Mouse (Mus musculus) MEL (cell line): Measurements from ENCODE around the gene D17H6S53E. TPM values are rescaled to one million over a fixed set of nuclear protein-coding genes. Genes with fewer than 3 reads are reported as not detected.
A peak's percentile ranks its signal among the peaks of the same experiment; 100 is the strongest.

ENCODE experiments used
- DNase-seq: peaks from one replicate; pipeline ENCODE4 v3.0.0; 2011; ENCODE audit warnings: low read depth, low spot score
- H3K27ac ChIP-seq: 2 replicates; pipeline ENCODE4 v1.5.1; 2012; ENCODE audit warnings: low read depth, mild to moderate bottlenecking, control low read depth, low read length, moderate library complexity; ENCODE audit not compliant: control insufficient read depth
- H3K27me3 ChIP-seq, 2 experiments: fragments of 150-350 bp in 1 of 2; sonication (generic) in 1 of 2; 2 replicates each; pipeline ENCODE4 v1.6.1; 2012; ENCODE audit warnings: low read length in 2 of 2, mild to moderate bottlenecking in 2 of 2, improper control_type of control experiment in 1 of 2, moderate library complexity in 1 of 2; ENCODE audit not compliant: insufficient read depth in 2 of 2, control insufficient read depth in 1 of 2
- H3K36me3 ChIP-seq, 2 experiments: 2 replicates each; pipeline ENCODE4 v1.6.1; 2012 to 2014; ENCODE audit warnings: low read length in 2 of 2, improper control_type of control experiment in 1 of 2, inconsistent platforms in 1 of 2, mild to moderate bottlenecking in 1 of 2; ENCODE audit not compliant: insufficient read depth in 2 of 2, control insufficient read depth in 1 of 2
- H3K4me1 ChIP-seq, 2 experiments: fragments of 150-350 bp in 1 of 2; sonication (generic) in 1 of 2; 2 replicates each; pipeline ENCODE4 v1.6.1; 2012; ENCODE audit warnings: low read length in 2 of 2, improper control_type of control experiment in 1 of 2, mild to moderate bottlenecking in 1 of 2; ENCODE audit not compliant: insufficient read depth in 2 of 2, control insufficient read depth in 1 of 2
- H3K4me3 ChIP-seq, 2 experiments: fragments of 150-350 bp in 1 of 2; sonication (generic) in 1 of 2; 2 replicates each; pipeline ENCODE4 v1.5.1; 2012; ENCODE audit warnings: low read depth in 2 of 2, low read length in 2 of 2, mild to moderate bottlenecking in 2 of 2, moderate library complexity in 2 of 2, control low read depth in 1 of 2, improper control_type of control experiment in 1 of 2; ENCODE audit not compliant: control insufficient read depth in 1 of 2, insufficient read depth in 1 of 2
- H3K79me2 ChIP-seq: 2 replicates; pipeline ENCODE4 v1.6.1; 2012; ENCODE audit warnings: mild to moderate bottlenecking, low read length, moderate library complexity; ENCODE audit not compliant: control insufficient read depth, poor library complexity, insufficient read depth
- H3K9ac ChIP-seq: 2 replicates; pipeline ENCODE4 v1.6.1; 2012; ENCODE audit warnings: low read depth, mild to moderate bottlenecking, control low read depth, low read length, moderate library complexity; ENCODE audit not compliant: control insufficient read depth, poor library complexity, severe bottlenecking
- H3K9me3 ChIP-seq: fragments of 150-350 bp; sonication (generic); replicated peaks from 2 replicates; pipeline ENCODE4 v1.6.1; 2012; ENCODE audit warnings: mild to moderate bottlenecking, low read length, improper control_type of control experiment, moderate library complexity; ENCODE audit not compliant: insufficient read depth
- BHLHE40 ChIP-seq: IDR thresholded peaks from 2 replicates; pipeline ENCODE4 v1.6.1; 2012; ENCODE audit warnings: low read depth, mild to moderate bottlenecking, inconsistent platforms, low read length, improper control_type of control experiment, borderline replicate concordance
- CHD1 ChIP-seq: IDR thresholded peaks from 2 replicates; pipeline ENCODE4 v1.6.1; 2012; ENCODE audit warnings: low read depth, mild to moderate bottlenecking, inconsistent platforms, low read length, improper control_type of control experiment
- CHD2 ChIP-seq: IDR thresholded peaks from 2 replicates; pipeline ENCODE4 v1.6.1; 2011; ENCODE audit warnings: low read length, improper control_type of control experiment
- E2F4 ChIP-seq: IDR thresholded peaks from 2 replicates; pipeline ENCODE4 v1.6.1; 2011; ENCODE audit warnings: low read depth, low read length, improper control_type of control experiment, borderline replicate concordance
- ETS1 ChIP-seq: IDR thresholded peaks from 2 replicates; pipeline ENCODE4 v1.6.1; 2012; ENCODE audit warnings: low read depth, mild to moderate bottlenecking, inconsistent platforms, low read length, improper control_type of control experiment, moderate library complexity
- GABPA ChIP-seq: IDR thresholded peaks from 2 replicates; pipeline ENCODE4 v1.6.1; 2012; ENCODE audit warnings: low read depth, mild to moderate bottlenecking, inconsistent platforms, low read length, improper control_type of control experiment, moderate library complexity
- HCFC1 ChIP-seq: IDR thresholded peaks from 2 replicates; pipeline ENCODE4 v1.6.1; 2012; ENCODE audit warnings: low read depth, mild to moderate bottlenecking, inconsistent platforms, low read length, improper control_type of control experiment, moderate library complexity
- JUND ChIP-seq: IDR thresholded peaks from 2 replicates; pipeline ENCODE4 v1.6.1; 2011; ENCODE audit warnings: low read depth, mild to moderate bottlenecking, improper control_type of control experiment, low read length
- KAT2A ChIP-seq: conservative IDR thresholded peaks from 2 replicates; pipeline ENCODE4 v1.6.1; 2012; ENCODE audit warnings: low read depth, low read length, improper control_type of control experiment, inconsistent platforms
- MAX ChIP-seq: IDR thresholded peaks from 2 replicates; pipeline ENCODE4 v1.6.1; 2011; ENCODE audit warnings: low read length, improper control_type of control experiment
- MAZ ChIP-seq: IDR thresholded peaks from 2 replicates; pipeline ENCODE4 v1.6.1; 2012; ENCODE audit warnings: low read depth, mild to moderate bottlenecking, inconsistent platforms, low read length, improper control_type of control experiment
- MEF2A ChIP-seq: IDR thresholded peaks from 2 replicates; pipeline ENCODE4 v1.6.1; 2014; ENCODE audit warnings: low read depth, mild to moderate bottlenecking, inconsistent platforms, low read length, improper control_type of control experiment; ENCODE audit not compliant: poor library complexity, insufficient replicate concordance, severe bottlenecking; ENCODE audit errors: extremely low read depth
- MXI1 ChIP-seq: IDR thresholded peaks from 2 replicates; pipeline ENCODE4 v1.6.1; 2011; ENCODE audit warnings: mild to moderate bottlenecking, low read depth, low read length, improper control_type of control experiment
- MYB ChIP-seq: IDR thresholded peaks from 2 replicates; pipeline ENCODE4 v1.6.1; 2011; ENCODE audit warnings: mild to moderate bottlenecking, low read depth, low read length, improper control_type of control experiment
- MYC ChIP-seq: IDR thresholded peaks from 2 replicates; pipeline ENCODE4 v1.6.1; 2011; ENCODE audit warnings: low read depth, mild to moderate bottlenecking, low read length, improper control_type of control experiment, moderate library complexity
- NELFE ChIP-seq: IDR thresholded peaks from 2 replicates; pipeline ENCODE4 v1.6.1; 2011; ENCODE audit warnings: low read depth, low read length, improper control_type of control experiment
- NRF1 ChIP-seq: IDR thresholded peaks from 2 replicates; pipeline ENCODE4 v1.6.1; 2014; ENCODE audit warnings: low read depth, mild to moderate bottlenecking, inconsistent platforms, low read length, improper control_type of control experiment, moderate library complexity; ENCODE audit not compliant: poor library complexity, insufficient read depth, severe bottlenecking
- POLR2AphosphoS2 ChIP-seq: IDR thresholded peaks from 2 replicates; pipeline ENCODE4 v1.6.1; 2011; ENCODE audit warnings: low read length, improper control_type of control experiment
- POLR2AphosphoS5 ChIP-seq: IDR thresholded peaks from 2 replicates; pipeline ENCODE4 v1.6.1; 2012; ENCODE audit warnings: low read depth, borderline replicate concordance, mild to moderate bottlenecking, inconsistent platforms, low read length, moderate library complexity, mixed read lengths
- RAD21 ChIP-seq: IDR thresholded peaks from 2 replicates; pipeline ENCODE4 v1.6.1; 2011; ENCODE audit warnings: mild to moderate bottlenecking, low read depth, low read length, improper control_type of control experiment
- RCOR1 ChIP-seq: IDR thresholded peaks from 2 replicates; pipeline ENCODE4 v1.6.1; 2012; ENCODE audit warnings: low read depth, mild to moderate bottlenecking, inconsistent platforms, low read length, improper control_type of control experiment
- SIN3A ChIP-seq: IDR thresholded peaks from 2 replicates; pipeline ENCODE4 v1.6.1; 2012; ENCODE audit warnings: low read length, improper control_type of control experiment, inconsistent platforms
- SMC3 ChIP-seq: IDR thresholded peaks from 2 replicates; pipeline ENCODE4 v1.6.1; 2011; ENCODE audit warnings: low read depth, low read length, improper control_type of control experiment
- TCF12 ChIP-seq: IDR thresholded peaks from 2 replicates; pipeline ENCODE4 v1.6.1; 2014; ENCODE audit warnings: low read depth, mild to moderate bottlenecking, inconsistent platforms, low read length, improper control_type of control experiment, moderate library complexity
- UBTF ChIP-seq: IDR thresholded peaks from 2 replicates; pipeline ENCODE4 v1.6.1; 2012; ENCODE audit warnings: low read depth, mild to moderate bottlenecking, inconsistent platforms, low read length, improper control_type of control experiment, moderate library complexity, borderline replicate concordance; ENCODE audit not compliant: insufficient read depth
- USF1 ChIP-seq: IDR thresholded peaks from 2 replicates; pipeline ENCODE4 v1.6.1; 2014; ENCODE audit warnings: low read depth, mild to moderate bottlenecking, inconsistent platforms, low read length, improper control_type of control experiment, moderate library complexity
- USF2 ChIP-seq, 2 experiments: IDR thresholded peaks; 2 replicates each; pipeline ENCODE4 v1.6.1; 2011 to 2012; ENCODE audit warnings: improper control_type of control experiment in 2 of 2, low read length in 2 of 2, borderline replicate concordance in 1 of 2, inconsistent platforms in 1 of 2, low read depth in 1 of 2, mild to moderate bottlenecking in 1 of 2; ENCODE audit not compliant: insufficient read depth in 1 of 2
- ZC3H11A ChIP-seq: IDR thresholded peaks from 2 replicates; pipeline ENCODE4 v1.6.1; 2012; ENCODE audit warnings: low read depth, mild to moderate bottlenecking, inconsistent platforms, low read length, improper control_type of control experiment
- ZKSCAN1 ChIP-seq: IDR thresholded peaks from 2 replicates; pipeline ENCODE4 v1.6.1; 2012; ENCODE audit warnings: low read depth, mild to moderate bottlenecking, inconsistent platforms, low read length, improper control_type of control experiment, moderate library complexity
- ZMIZ1 ChIP-seq: IDR thresholded peaks from 2 replicates; pipeline ENCODE4 v1.6.1; 2012; ENCODE audit warnings: low read depth, mild to moderate bottlenecking, inconsistent platforms, low read length, improper control_type of control experiment, moderate library complexity
- ZNF384 ChIP-seq: IDR thresholded peaks from 2 replicates; pipeline ENCODE4 v1.6.1; 2012; ENCODE audit warnings: low read depth, mild to moderate bottlenecking, inconsistent platforms, low read length, improper control_type of control experiment
- polyA plus RNA-seq, 2 experiments: library from polyadenylated mRNA; stranded (reverse) in 1 of 2; unstranded in 1 of 2; fragments of >175 nt in 1 of 2; fragments of >200 nt in 1 of 2; gene quantifications; 2 replicates each; pipeline versions ENCODE4 v1.2.1 to v1.2.4; 2012; ENCODE audit warnings: low replicate concordance in 2 of 2, low read depth in 1 of 2; ENCODE audit not compliant: insufficient read length in 2 of 2, insufficient read depth in 1 of 2, missing spikeins in 1 of 2
- total RNA-seq: library from RNA; depleted of rRNA; stranded (reverse); fragments of 300-350 nt; gene quantifications from 2 replicates; pipeline ENCODE4 v1.2.3, GENCODE M21; 2012

Gene D17H6S53E
- total and polyA plus RNA-seq, 3 experiments, result 11.6 to 13.6 TPM; not detected in 1

- TF ChIP-seq USF1 (no peak), E2F4 (no peak), GABPA (no peak), TCF12 (no peak), CHD2 (no peak), NRF1 (no peak), POLR2AphosphoS2 (no peak), MAZ (no peak), ZC3H11A (peak; percentile 30), ZMIZ1 (no peak), HCFC1 (no peak), CHD1 (no peak)
- TF ChIP-seq, all 39 proteins: peak for 5
Measured at GRCm38 (mm10) chr17:35088151-35088550, 38.0 kb upstream of the D17H6S53E start (continued).

- H3K4me1 ChIP-seq, result peaks cover 5 to 32% of the 10 kb centered on the region in 2 experiments
- H3K36me3 ChIP-seq, result peaks cover 0 to 14% of the 10 kb centered on the region in 2 experiments; a peak in 2 of 4 replicates
- no peaks in the 10 kb centered on the region for H3K9me3 ChIP-seq
- TF ChIP-seq HCFC1 (peak; percentile 72), CHD1 (peak; percentile 99), POLR2AphosphoS2 (peak; percentile 88; the same call in 1 of the 2 replicates), TCF12 (peak; percentile 48), MEF2A (no peak), MXI1 (peak; percentile 78), SIN3A (peak; percentile 42), MYC (peak; percentile 80; the same call in 1 of the 2 replicates), MAZ (peak; percentile 87; the same call in 1 of the 2 replicates), USF2 (IDR thresholded peaks at IDR 0.05; ENCODE audit: borderline replicate concordance in 1 of 2, insufficient read depth in 1 of 2, low read depth in 1 of 2, low read length in 2 of 2) (no peak), POLR2AphosphoS5 (no peak), GABPA (no peak), NELFE (peak; percentile 90), KAT2A (no peak; the same call in 1 of the 2 replicates), BHLHE40 (peak; percentile 8; the same call in 1 of the 2 replicates), UBTF (0 out of 2 replicates have a peak, but pooled peaks have one; percentile 46), ZC3H11A (no peak), MYB (no peak), MAX (peak; percentile 70), CHD2 (no peak), RAD21 (no peak), USF1 (0 out of 2 replicates have a peak, but pooled peaks have one; percentile 47), ZNF384 (no peak), JUND (no peak), RCOR1 (0 out of 2 replicates have a peak, but pooled peaks have one; percentile 15), ETS1 (peak; percentile 51), ZKSCAN1 (no peak), SMC3 (no peak)
Measured at GRCm38 (mm10) chr17:35088825-35089644, 37.1 kb upstream of the D17H6S53E start, which contains the start of gene Abhd16a. Gene Abhd16a (plus strand): TSS chr17:35089263.

More at GRCm38 (mm10) chr17:35088825-35089644, 37.1 kb upstream of the D17H6S53E start, which contains the start of gene Abhd16a:
- H3K4me3 ChIP-seq, result peak within 1 kb of the TSS; percentile 69 to 94
- peak within 1 kb of the TSS; percentile 87 for H3K9ac ChIP-seq
- H3K79me2 ChIP-seq, result peaks cover 18% of the 10 kb centered on the region
- peak within 1 kb of the TSS; percentile 81 for H3K27ac ChIP-seq
- DNase-seq, result peak; percentile 96
- H3K27me3 ChIP-seq, result no peaks in the 10 kb centered on the region
